Mouse (Mus musculus): Measurements from ENCODE around the gene Znrd1. TPM values are rescaled to one million over a fixed set of nuclear protein-coding genes. Genes with fewer than 3 reads are reported as not detected.
A peak's percentile ranks its signal among the peaks of the same experiment; 100 is the strongest.
"Not testable (repeated sequence)": the region's sequence is repeated elsewhere in the genome, so short reads cannot be mapped to it uniquely, and the experiment has no call there.

Gene Znrd1
- polyA plus RNA-seq, 1 experiment from 2014 or later = 115 TPM

GRCm38 (mm10) chr17:36990630-36991029, 32.3 kb upstream of the Znrd1 start:
- not testable (repeated sequence) for H3K9me3 ChIP-seq; H3K4me3 ChIP-seq (replicated peaks); H3K36me3 ChIP-seq; ATAC-seq (ENCODE audit: insufficient number of reproducible peaks, insufficient read depth, low FRiP score, low TSS enrichment, low read depth); H3K27ac ChIP-seq; H3K4me2 ChIP-seq; H3K9ac ChIP-seq (replicated peaks); H3K4me1 ChIP-seq (replicated peaks)
- 87% methylated on average over 6 of the region's 6 CpGs for WGBS
- H3K27me3 ChIP-seq = peaks cover 32% of the 10 kb centered on the region

GRCm38 (mm10) chr17:36989437-36989836, 31.1 kb upstream of the Znrd1 start, which contains the start of gene H2-M5:
TSS of gene H2-M5 (minus strand) at chr17:36989537.
- H3K36me3 ChIP-seq = no peaks in the 10 kb centered on the region
- ATAC-seq (ENCODE audit: insufficient number of reproducible peaks, insufficient read depth, low FRiP score, low TSS enrichment, low read depth) = no peak
- H3K27ac ChIP-seq = no peak within 1 kb of the TSS
- no peak within 1 kb of the TSS for H3K9ac ChIP-seq (replicated peaks)
- H3K4me3 ChIP-seq (replicated peaks) = peak within 1 kb of the TSS; percentile 23
- 0 out of 2 replicates have a peak, but pooled peaks cover 2% of the 10 kb centered on the region for H3K4me1 ChIP-seq (replicated peaks)
- WGBS = 27% methylated on average over 5 of the region's 5 CpGs
- H3K4me2 ChIP-seq = peak within 1 kb of the TSS; percentile 44
- H3K27me3 ChIP-seq = peaks cover 32% of the 10 kb centered on the region
- no peaks in the 10 kb centered on the region for H3K9me3 ChIP-seq

- WGBS = 4% methylated on average over 24 of the region's 24 CpGs
- Histone ChIP-seq H3K9ac (replicated peaks) (no peak overlapping the region), H3K27ac (no peak overlapping the region), H3K4me2 (peak overlapping the region; percentile 44), H3K9me3 (no peaks in the 10 kb centered on the region), H3K4me3 (replicated peaks) (peak overlapping the region; percentile 23), H3K27me3 (peaks cover 32% of the 10 kb centered on the region), H3K36me3 (no peaks in the 10 kb centered on the region), H3K4me1 (replicated peaks) (0 out of 2 replicates have a peak, but pooled peaks cover 2% of the 10 kb centered on the region)
- ATAC-seq (ENCODE audit: insufficient number of reproducible peaks, insufficient read depth, low FRiP score, low TSS enrichment, low read depth) = no peak
Measured at GRCm38 (mm10) chr17:36988475-36988874, 30.1 kb upstream of the Znrd1 start.

GRCm38 (mm10) chr17:36982253-36983155, 24.1 kb upstream of the Znrd1 start:
- H3K4me3 ChIP-seq (replicated peaks) = no peak overlapping the region
- H3K4me1 ChIP-seq (replicated peaks) = peaks cover 12% of the 10 kb centered on the region
- no peak for ATAC-seq (ENCODE audit: insufficient number of reproducible peaks, insufficient read depth, low FRiP score, low TSS enrichment, low read depth)
- peaks cover 11% of the 10 kb centered on the region for H3K27me3 ChIP-seq
- no peak overlapping the region for H3K9ac ChIP-seq (replicated peaks)
- WGBS = 26% methylated on average over 5 of the region's 5 CpGs
- H3K9me3 ChIP-seq = no peaks in the 10 kb centered on the region
- H3K27ac ChIP-seq = no peak overlapping the region
- no peaks in the 10 kb centered on the region for H3K36me3 ChIP-seq
- peak overlapping the region; percentile 49 for H3K4me2 ChIP-seq

GRCm38 (mm10) chr17:36981845-36982244, 23.5 kb upstream of the Znrd1 start:
- Histone ChIP-seq H3K4me3 (replicated peaks) (no peak overlapping the region), H3K27ac (no peak overlapping the region), H3K9me3 (no peaks in the 10 kb centered on the region), H3K36me3 (no peaks in the 10 kb centered on the region), H3K27me3 (peaks cover 4% of the 10 kb centered on the region; the same call in 1 of the 2 replicates), H3K4me1 (replicated peaks) (peaks cover 12% of the 10 kb centered on the region), H3K4me2 (peak overlapping the region; percentile 49), H3K9ac (replicated peaks) (no peak overlapping the region)
- ATAC-seq (ENCODE audit: insufficient number of reproducible peaks, insufficient read depth, low FRiP score, low TSS enrichment, low read depth) = no peak
- 4% methylated on average over 4 of the region's 4 CpGs for WGBS

GRCm38 (mm10) chr17:36981221-36981813, 23.0 kb upstream of the Znrd1 start, which contains the start of gene 2410137M14Rik:
TSS of gene 2410137M14Rik (minus strand) at chr17:36981237.
- ATAC-seq (ENCODE audit: insufficient number of reproducible peaks, insufficient read depth, low FRiP score, low TSS enrichment, low read depth) = no peak; the same call in 1 of the 2 replicates

GRCm38 (mm10) chr17:36973271-36973787, 15.0 kb upstream of the Znrd1 start:
- Histone ChIP-seq H3K9me3 (no peaks in the 10 kb centered on the region), H3K36me3 (no peaks in the 10 kb centered on the region), H3K4me1 (replicated peaks) (no peaks in the 10 kb centered on the region), H3K4me2 (no peak overlapping the region), H3K27me3 (no peaks in the 10 kb centered on the region), H3K4me3 (replicated peaks) (no peak overlapping the region), H3K9ac (replicated peaks) (no peak overlapping the region), H3K27ac (no peak overlapping the region)
- no peak for ATAC-seq (ENCODE audit: insufficient number of reproducible peaks, insufficient read depth, low FRiP score, low TSS enrichment, low read depth)
- WGBS = 65% methylated on average over 8 of the region's 8 CpGs

More at GRCm38 (mm10) chr17:36981221-36981813, 23.0 kb upstream of the Znrd1 start, which contains the start of gene 2410137M14Rik:
- WGBS = 10% methylated on average over 18 of the region's 18 CpGs
- Histone ChIP-seq H3K9ac (replicated peaks) (0 out of 2 replicates have a peak within 1 kb of the TSS, but pooled peaks have one; percentile 4), H3K36me3 (no peaks in the 10 kb centered on the region), H3K27ac (no peak within 1 kb of the TSS), H3K9me3 (no peaks in the 10 kb centered on the region), H3K4me3 (replicated peaks) (0 out of 2 replicates have a peak within 1 kb of the TSS, but pooled peaks have one; percentile 9), H3K27me3 (peaks cover 2% of the 10 kb centered on the region; the same call in 1 of the 2 replicates), H3K4me1 (replicated peaks) (peaks cover 12% of the 10 kb centered on the region), H3K4me2 (peak within 1 kb of the TSS; percentile 49)

GRCm38 (mm10) chr17:36972791-36973190, 14.4 kb upstream of the Znrd1 start:
- Histone ChIP-seq H3K4me2 (no peak overlapping the region), H3K9ac (replicated peaks) (no peak overlapping the region), H3K27ac (no peak overlapping the region), H3K4me3 (replicated peaks) (no peak overlapping the region), H3K9me3 (no peaks in the 10 kb centered on the region), H3K27me3 (no peaks in the 10 kb centered on the region), H3K4me1 (replicated peaks) (no peaks in the 10 kb centered on the region), H3K36me3 (no peaks in the 10 kb centered on the region)
- WGBS = 80% methylated on average over 3 of the region's 3 CpGs
- ATAC-seq (ENCODE audit: insufficient number of reproducible peaks, insufficient read depth, low FRiP score, low TSS enrichment, low read depth) = no peak

GRCm38 (mm10) chr17:36971172-36971850, 13.0 kb upstream of the Znrd1 start:
- no peak overlapping the region for H3K4me2 ChIP-seq
- ATAC-seq (ENCODE audit: insufficient number of reproducible peaks, insufficient read depth, low FRiP score, low TSS enrichment, low read depth) = no peak
- no peak overlapping the region for H3K9ac ChIP-seq (replicated peaks)
- H3K36me3 ChIP-seq = no peaks in the 10 kb centered on the region
- H3K4me1 ChIP-seq (replicated peaks) = no peaks in the 10 kb centered on the region
- no peak overlapping the region for H3K4me3 ChIP-seq (replicated peaks)
- no peaks in the 10 kb centered on the region for H3K9me3 ChIP-seq
- H3K27ac ChIP-seq = no peak overlapping the region
- WGBS = 91% methylated on average over 6 of the region's 6 CpGs
- no peaks in the 10 kb centered on the region for H3K27me3 ChIP-seq

- Histone ChIP-seq H3K4me1 (replicated peaks) (no peaks in the 10 kb centered on the region), H3K36me3 (no peaks in the 10 kb centered on the region), H3K9ac (replicated peaks) (no peak overlapping the region), H3K4me3 (replicated peaks) (no peak overlapping the region), H3K27ac (no peak overlapping the region), H3K27me3 (no peaks in the 10 kb centered on the region), H3K9me3 (no peaks in the 10 kb centered on the region), H3K4me2 (no peak overlapping the region)
- WGBS = 80% methylated on average over 14 of the region's 14 CpGs
- ATAC-seq (ENCODE audit: insufficient number of reproducible peaks, insufficient read depth, low FRiP score, low TSS enrichment, low read depth) = no peak
Measured at GRCm38 (mm10) chr17:36970316-36970890, 12.0 kb upstream of the Znrd1 start.

Data from limb, embryonic 12.5 days (tissue).